Mouse (Mus musculus) G1E (cell line): ENCODE measurements around the gene Dnase1l3.

Experiments
- CTCF ChIP-seq: IDR thresholded peaks from 2 replicates; pipeline ENCODE4 v1.5.1; 2012; ENCODE audit warnings: low read depth, low read length, inconsistent platforms, mixed read lengths
- GATA1 ChIP-seq: IDR thresholded peaks from 2 replicates; pipeline ENCODE4 v1.6.1; 2012; ENCODE audit warnings: borderline replicate concordance, low read length, inconsistent platforms, mixed read lengths
- GATA2 ChIP-seq: IDR thresholded peaks from 2 replicates; pipeline ENCODE4 v1.6.1; 2012; ENCODE audit warnings: low read depth, low read length, inconsistent platforms, borderline replicate concordance
- POLR2AphosphoS5 ChIP-seq: IDR thresholded peaks from 2 replicates; pipeline ENCODE4 v1.6.1; 2012; ENCODE audit warnings: low read depth, low read length, inconsistent platforms; ENCODE audit not compliant: insufficient replicate concordance
- TAL1 ChIP-seq: conservative IDR thresholded peaks from 2 replicates; pipeline ENCODE4 v1.6.1; 2012; ENCODE audit warnings: low read depth, low read length, inconsistent platforms, mixed read lengths

- TF ChIP-seq CTCF: no peak
- no peak for TF ChIP-seq POLR2AphosphoS5
- no peak for TF ChIP-seq GATA1
- TF ChIP-seq GATA2: no peak
- no peak for TF ChIP-seq TAL1
These were observed 8.8 kb upstream of the Dnase1l3 start for GRCm38 (mm10) chr14:8003093-8003670.
